Mouse (Mus musculus) erythroblast, embryonic 14.5 days (primary cell): Measurements from ENCODE around the gene Lrrc37a.

Source experiments
- GATA1 ChIP-seq: IDR thresholded peaks from 2 replicates; pipeline ENCODE4 v1.6.1; 2012; ENCODE audit warnings: low read length, inconsistent platforms, mixed read lengths
- TAL1 ChIP-seq: IDR thresholded peaks from 3 replicates; pipeline ENCODE4 v1.6.1; 2012; ENCODE audit warnings: low read length, inconsistent platforms, mixed read lengths

- TF ChIP-seq GATA1 (no peak), TAL1 (no peak)
Measured at GRCm38 (mm10) chr11:103402198-103402597, 102.2 kb downstream of the Lrrc37a start.
